Mouse (Mus musculus) heart, embryonic 13.5 days (tissue): ENCODE measurements at regions not wholly inside any gene's neighbourhood (a gene's known extent, or its start where the extent isn't known, plus 50 kb on each side); places are given as distances from the start of the nearest gene placed in this dataset.

ENCODE experiments used
- ATAC-seq: fragments of 200-750 bp; cut with Nextera tagmentation; 2 replicates; pipeline ENCODE4 v1.8.0; 2017; ENCODE audit warnings: moderate TSS enrichment; ENCODE audit not compliant: insufficient number of reproducible peaks, low FRiP score, low TSS enrichment; ENCODE audit errors: extremely low read depth
- H3K27ac ChIP-seq: fragments of 300-500 bp; sonication (generic); replicated peaks from 2 replicates; pipeline ENCODE4 v1.5.1; 2015; ENCODE audit warnings: moderate library complexity, mild to moderate bottlenecking, inconsistent platforms
- H3K27me3 ChIP-seq: fragments of 300-500 bp; sonication (generic); replicated peaks from 2 replicates; pipeline ENCODE4 v1.6.1; 2015; ENCODE audit warnings: mild to moderate bottlenecking, inconsistent platforms
- H3K36me3 ChIP-seq: fragments of 300-500 bp; sonication (generic); 2 replicates; pipeline ENCODE4 v1.6.1; 2015; ENCODE audit warnings: mild to moderate bottlenecking, inconsistent platforms
- H3K4me1 ChIP-seq: fragments of 300-500 bp; sonication (generic); 2 replicates; pipeline ENCODE4 v1.6.1; 2015; ENCODE audit warnings: inconsistent platforms
- H3K4me2 ChIP-seq: fragments of 300-500 bp; sonication (generic); 2 replicates; pipeline ENCODE4 v1.6.1; 2015; ENCODE audit warnings: inconsistent platforms, mild to moderate bottlenecking, moderate library complexity
- H3K4me3 ChIP-seq: fragments of 300-500 bp; sonication (generic); 2 replicates; pipeline ENCODE4 v1.5.1; 2015; ENCODE audit warnings: moderate library complexity, mild to moderate bottlenecking, inconsistent platforms
- H3K9ac ChIP-seq: fragments of 300-500 bp; sonication (generic); 2 replicates; pipeline ENCODE4 v1.6.1; 2015; ENCODE audit warnings: inconsistent platforms, mild to moderate bottlenecking, moderate library complexity
- H3K9me3 ChIP-seq: fragments of 300-500 bp; sonication (generic); 2 replicates; pipeline ENCODE4 v1.6.1; 2016; ENCODE audit warnings: inconsistent platforms
- WGBS: fragments of 180-500 bp; shearing (Covaris S2); methylation state at CpG from one replicate; pipeline ENCODE4 v1.1.7; 2015; ENCODE audit warnings: mixed read lengths; 5-methylcytosine and 5-hydroxymethylcytosine counted together

DNA sequence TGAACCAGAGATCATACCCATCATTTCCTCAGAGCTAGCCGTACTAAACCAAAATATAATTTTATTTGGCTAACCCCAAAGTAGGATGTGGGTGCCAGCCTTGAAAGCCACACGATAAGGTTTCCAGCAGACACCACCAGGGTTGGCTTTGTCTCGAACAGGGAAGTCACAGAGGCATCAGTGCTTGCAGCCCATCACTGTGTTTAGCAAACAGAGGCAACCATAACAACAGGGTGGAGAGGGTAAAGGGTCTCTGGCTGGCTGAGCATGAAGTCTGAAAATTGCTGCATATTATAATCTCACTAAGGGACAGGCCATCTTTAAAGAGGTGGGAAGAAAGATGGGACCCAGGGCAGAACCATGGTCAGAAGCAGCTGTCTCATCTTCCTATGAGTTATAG is 552.3 kb upstream of the Btbd3 start:
- Histone ChIP-seq H3K36me3 (no peaks in the 10 kb centered on the region), H3K9ac (no peak overlapping the region), H3K27me3 (no peaks in the 10 kb centered on the region), H3K4me3 (no peak overlapping the region), H3K4me2 (no peak overlapping the region), H3K27ac (no peak overlapping the region), H3K9me3 (no peaks in the 10 kb centered on the region), H3K4me1 (peaks cover 18% of the 10 kb centered on the region)
- WGBS, result 67% methylated on average over 3 of the region's 3 CpGs
- ATAC-seq, result no peak

DNA sequence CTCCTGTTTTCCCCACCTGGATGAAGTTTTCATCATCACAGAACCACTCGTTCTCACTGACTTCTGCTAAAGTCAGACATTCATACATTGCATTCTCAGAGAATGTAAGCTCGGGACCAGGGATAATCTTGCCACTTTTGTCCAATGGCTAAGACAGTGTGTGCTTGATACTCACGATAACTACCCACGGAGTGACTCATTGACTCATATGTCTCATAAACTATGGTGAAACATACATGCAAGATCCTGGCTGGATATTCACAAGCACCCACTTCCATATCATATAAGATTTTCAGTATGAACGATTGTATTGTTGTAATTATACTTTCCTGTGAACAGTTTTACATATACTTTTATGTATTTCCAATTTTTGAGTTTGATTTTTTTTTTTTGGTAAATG is 560.5 kb upstream of the Btbd3 start:
- no peaks in the 10 kb centered on the region for H3K27me3 ChIP-seq
- no peak overlapping the region for H3K9ac ChIP-seq
- H3K4me1 ChIP-seq, result 0 out of 2 replicates have a peak, but pooled peaks cover 1% of the 10 kb centered on the region
- no peak overlapping the region for H3K4me2 ChIP-seq
- no peak overlapping the region for H3K4me3 ChIP-seq
- H3K27ac ChIP-seq, result no peak overlapping the region
- H3K36me3 ChIP-seq, result no peaks in the 10 kb centered on the region
- H3K9me3 ChIP-seq, result no peaks in the 10 kb centered on the region
- WGBS, result 86% methylated on average over 5 of the region's 5 CpGs
- no peak for ATAC-seq

DNA sequence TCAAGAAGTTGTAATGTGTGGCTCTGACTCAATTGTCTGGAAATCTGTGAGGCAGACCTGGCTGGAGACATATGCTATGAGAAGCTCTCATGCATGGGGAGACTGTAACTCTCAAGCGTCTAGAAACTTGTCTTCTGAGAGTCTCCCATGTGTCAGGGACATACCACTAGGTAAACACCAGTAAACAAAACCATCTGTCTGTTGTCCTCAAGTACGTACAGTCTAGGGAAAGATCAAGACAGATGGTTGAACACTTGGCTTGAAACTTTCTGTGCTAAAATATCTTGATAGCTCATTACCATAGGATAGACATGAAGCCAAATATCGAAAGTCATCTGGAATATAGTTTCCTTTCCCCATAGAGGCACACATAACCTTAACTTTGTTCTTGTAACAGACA is 562.3 kb upstream of the Btbd3 start:
- Histone ChIP-seq H3K4me2 (no peak overlapping the region), H3K9me3 (no peaks in the 10 kb centered on the region), H3K4me1 (0 out of 2 replicates have a peak, but pooled peaks cover 4% of the 10 kb centered on the region), H3K4me3 (no peak overlapping the region), H3K9ac (no peak overlapping the region), H3K27ac (no peak overlapping the region), H3K36me3 (no peaks in the 10 kb centered on the region), H3K27me3 (no peaks in the 10 kb centered on the region)
- WGBS, result 80% methylated on average over 3 of the region's 3 CpGs
- ATAC-seq, result no peak

DNA sequence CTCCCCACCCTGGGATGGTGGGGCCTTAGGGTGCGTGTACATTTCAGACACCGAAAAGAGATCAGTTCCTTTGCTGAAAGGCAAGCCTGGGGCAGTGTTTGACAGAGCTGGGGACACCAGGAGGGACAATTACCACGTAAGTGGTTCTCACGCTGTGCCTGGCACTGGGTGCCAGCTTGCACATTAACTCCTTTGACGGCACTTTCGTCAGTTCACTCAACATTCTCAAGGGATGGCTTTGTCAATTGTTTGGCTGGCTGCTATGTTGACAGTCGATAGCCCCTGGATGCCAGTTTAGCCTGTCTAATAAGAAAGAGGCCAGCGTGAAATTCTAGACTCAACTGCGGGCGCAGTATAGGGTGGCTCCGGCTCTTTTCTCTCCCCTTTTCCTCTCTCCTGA is 569.2 kb upstream of the Btbd3 start:
- ATAC-seq, result no peak
- 0 out of 2 replicates have a peak overlapping the region, but pooled peaks have one; percentile 29 for H3K27ac ChIP-seq
- 64% methylated on average over 11 of the region's 11 CpGs for WGBS

DNA sequence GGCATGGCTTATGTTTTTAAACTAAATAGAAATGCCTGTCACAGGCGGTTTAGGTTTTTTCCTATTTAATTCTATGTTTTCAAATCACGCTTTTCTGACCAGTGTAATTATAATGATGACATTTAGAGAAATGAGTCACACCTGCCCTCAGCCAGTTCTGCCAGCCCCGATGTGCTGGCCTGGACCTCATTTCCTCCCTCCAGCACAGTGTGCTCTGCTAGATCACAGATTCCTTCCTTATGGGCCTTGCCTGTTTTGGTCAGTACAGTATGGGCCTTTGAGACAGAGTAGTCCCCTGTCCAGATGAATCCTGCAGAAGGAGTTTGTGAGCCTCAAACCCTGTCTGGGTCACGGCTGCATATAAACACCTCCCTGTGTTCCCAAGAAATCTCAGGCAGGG is 569.6 kb upstream of the Btbd3 start:
- ATAC-seq, result no peak
- 0 out of 2 replicates have a peak overlapping the region, but pooled peaks have one; percentile 2 for H3K9ac ChIP-seq
- peaks cover 17% of the 10 kb centered on the region for H3K4me1 ChIP-seq
- no peak overlapping the region for H3K4me3 ChIP-seq
- WGBS, result 43% methylated on average over 4 of the region's 4 CpGs
- H3K36me3 ChIP-seq, result no peaks in the 10 kb centered on the region
- H3K27me3 ChIP-seq, result no peaks in the 10 kb centered on the region
- H3K27ac ChIP-seq, result 0 out of 2 replicates have a peak overlapping the region, but pooled peaks have one; percentile 29
- H3K9me3 ChIP-seq, result peaks cover 12% of the 10 kb centered on the region
- H3K4me2 ChIP-seq, result no peak overlapping the region

More for the DNA sequence above, 569.2 kb upstream of the Btbd3 start:
- no peak overlapping the region for H3K4me2 ChIP-seq
- peaks cover 17% of the 10 kb centered on the region for H3K4me1 ChIP-seq
- H3K27me3 ChIP-seq, result no peaks in the 10 kb centered on the region
- H3K4me3 ChIP-seq, result no peak overlapping the region
- H3K36me3 ChIP-seq, result no peaks in the 10 kb centered on the region
- H3K9me3 ChIP-seq, result peaks cover 9% of the 10 kb centered on the region
- no peak overlapping the region for H3K9ac ChIP-seq

DNA sequence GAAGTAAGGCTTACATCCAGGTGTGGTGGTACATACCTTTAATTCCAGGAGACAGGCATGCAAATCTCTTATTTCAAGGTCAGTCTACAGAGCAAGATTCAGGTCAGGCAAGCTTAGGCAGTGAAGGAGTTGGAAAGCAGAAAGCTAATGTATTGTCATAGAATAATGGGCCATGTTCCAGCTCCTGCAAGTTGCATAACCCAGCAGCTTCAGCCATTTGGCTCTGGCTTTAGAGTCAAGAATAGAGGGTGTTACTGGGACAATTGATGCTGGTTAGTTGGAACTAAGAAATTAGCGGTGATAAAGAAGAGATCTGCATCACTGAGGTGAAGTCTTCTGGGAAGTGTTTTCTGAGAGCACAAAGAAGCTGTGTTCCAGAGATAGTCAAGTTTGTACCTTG is 565.3 kb upstream of the Jag1 start:
- 93% methylated on average over 1 of the region's 1 CpGs for whole genome bisulfite sequencing

DNA sequence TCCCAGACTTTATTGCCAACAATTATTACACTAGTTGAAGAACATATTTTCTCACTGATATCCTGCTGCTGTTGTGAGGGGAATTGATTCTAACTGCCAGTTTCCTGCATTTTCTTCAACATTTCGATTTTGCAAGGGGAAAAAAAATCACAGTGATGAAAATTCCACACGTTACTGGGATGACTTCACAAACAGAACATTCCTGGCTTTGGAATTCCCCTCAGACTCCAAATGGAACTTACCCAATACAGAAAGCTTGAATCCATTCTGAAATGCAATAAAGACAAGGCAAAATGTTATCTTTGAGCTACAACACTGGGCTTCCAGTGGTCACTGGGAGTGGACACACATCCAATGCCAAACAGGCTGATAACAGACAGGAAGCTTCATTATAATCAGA is 546.7 kb upstream of the Jag1 start:
- whole genome bisulfite sequencing, result 24% methylated on average over 2 of the region's 2 CpGs
- peak overlapping the region; percentile 34; the same call in 1 of the 2 replicates for H3K27ac ChIP-seq
- no peak for ATAC-seq
- peaks cover 51% of the 10 kb centered on the region for H3K4me1 ChIP-seq
- no peaks in the 10 kb centered on the region for H3K27me3 ChIP-seq
- no peak overlapping the region for H3K9ac ChIP-seq
- no peaks in the 10 kb centered on the region for H3K36me3 ChIP-seq
- H3K4me2 ChIP-seq, result no peak overlapping the region
- H3K9me3 ChIP-seq, result no peaks in the 10 kb centered on the region
- H3K4me3 ChIP-seq, result no peak overlapping the region

More for the DNA sequence above, 565.3 kb upstream of the Jag1 start:
- Histone ChIP-seq H3K4me2 (no peak overlapping the region), H3K27me3 (no peaks in the 10 kb centered on the region), H3K4me1 (peaks cover 5% of the 10 kb centered on the region), H3K36me3 (no peaks in the 10 kb centered on the region), H3K4me3 (no peak overlapping the region), H3K9me3 (peaks cover 12% of the 10 kb centered on the region), H3K27ac (no peak overlapping the region), H3K9ac (no peak overlapping the region)
- ATAC-seq, result no peak

DNA sequence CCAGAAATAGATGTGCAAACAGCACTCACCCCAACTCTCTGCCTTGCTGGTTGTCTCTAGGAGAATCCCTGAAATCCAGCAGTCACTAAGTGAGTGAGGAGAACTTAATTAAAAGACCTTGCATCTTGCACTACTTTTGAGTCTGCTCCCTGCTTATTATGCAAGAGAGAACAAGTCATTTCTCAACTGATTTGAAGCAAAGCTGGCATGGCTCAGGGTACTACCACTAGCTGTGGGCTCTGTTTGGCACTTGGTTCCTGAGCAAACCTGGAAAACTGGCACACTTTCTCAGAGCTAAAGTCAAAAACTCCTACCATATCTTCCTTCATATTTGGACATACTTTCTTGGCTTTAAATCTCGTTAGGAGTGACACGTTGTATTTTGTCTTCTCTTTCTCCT is 545.8 kb upstream of the Jag1 start:
- Histone ChIP-seq H3K4me3 (no peak overlapping the region), H3K27me3 (no peaks in the 10 kb centered on the region), H3K27ac (no peak overlapping the region), H3K4me2 (no peak overlapping the region), H3K9me3 (no peaks in the 10 kb centered on the region), H3K4me1 (peaks cover 51% of the 10 kb centered on the region), H3K9ac (no peak overlapping the region), H3K36me3 (no peaks in the 10 kb centered on the region)
- WGBS, result 68% methylated on average over 2 of the region's 2 CpGs
- ATAC-seq, result no peak

DNA sequence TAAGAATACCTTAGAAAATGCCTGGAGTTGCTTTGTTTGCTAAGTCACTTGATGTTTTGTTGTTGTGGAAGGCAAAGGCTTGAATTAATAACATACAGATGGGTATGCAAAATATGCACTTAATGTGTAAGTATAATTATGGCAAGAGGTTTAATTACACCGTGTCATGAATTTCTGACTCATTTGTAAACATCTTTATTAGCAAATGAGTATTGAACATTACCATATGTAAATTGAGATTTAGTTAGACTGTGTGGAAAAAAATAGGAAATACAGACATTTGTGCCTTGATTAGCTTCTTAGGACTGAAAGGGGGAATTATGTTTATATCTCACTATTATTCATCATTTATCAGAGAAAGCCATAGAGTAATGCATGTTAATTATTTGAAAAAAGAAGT is 544.0 kb upstream of the Jag1 start:
- Histone ChIP-seq H3K4me2 (no peak overlapping the region), H3K9me3 (no peaks in the 10 kb centered on the region), H3K4me1 (peaks cover 49% of the 10 kb centered on the region), H3K9ac (no peak overlapping the region), H3K36me3 (no peaks in the 10 kb centered on the region), H3K4me3 (no peak overlapping the region), H3K27me3 (no peaks in the 10 kb centered on the region), H3K27ac (peak overlapping the region; percentile 20; the same call in 1 of the 2 replicates)
- WGBS, result 78% methylated on average over 1 of the region's 1 CpGs
- no peak for ATAC-seq

DNA sequence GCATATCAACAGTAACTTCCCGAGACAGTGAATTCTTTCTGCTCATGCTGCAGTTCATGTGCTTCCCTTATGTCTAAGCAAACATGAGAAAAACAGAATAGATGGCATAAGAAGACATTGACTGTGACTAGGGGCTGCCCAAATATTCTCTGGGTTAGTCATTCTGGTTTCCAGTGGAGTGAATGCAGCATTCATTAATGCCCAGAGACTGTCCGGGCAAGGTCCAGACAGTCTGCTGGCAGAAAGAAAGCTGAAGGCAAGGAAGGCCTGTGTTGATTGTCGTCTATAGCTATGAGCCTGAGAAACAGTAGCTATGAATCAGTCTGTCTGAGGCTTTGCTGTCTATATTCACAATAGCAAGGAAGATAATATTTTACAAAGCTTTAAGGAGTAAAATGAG is 537.9 kb upstream of the Jag1 start:
- H3K36me3 ChIP-seq, result no peaks in the 10 kb centered on the region
- no peaks in the 10 kb centered on the region for H3K27me3 ChIP-seq
- H3K4me3 ChIP-seq, result no peak overlapping the region
- no peaks in the 10 kb centered on the region for H3K4me1 ChIP-seq
- no peak overlapping the region for H3K4me2 ChIP-seq
- no peak overlapping the region for H3K27ac ChIP-seq
- ATAC-seq, result no peak
- peaks cover 9% of the 10 kb centered on the region for H3K9me3 ChIP-seq
- 58% methylated on average over 3 of the region's 3 CpGs for WGBS
- no peak overlapping the region for H3K9ac ChIP-seq

DNA sequence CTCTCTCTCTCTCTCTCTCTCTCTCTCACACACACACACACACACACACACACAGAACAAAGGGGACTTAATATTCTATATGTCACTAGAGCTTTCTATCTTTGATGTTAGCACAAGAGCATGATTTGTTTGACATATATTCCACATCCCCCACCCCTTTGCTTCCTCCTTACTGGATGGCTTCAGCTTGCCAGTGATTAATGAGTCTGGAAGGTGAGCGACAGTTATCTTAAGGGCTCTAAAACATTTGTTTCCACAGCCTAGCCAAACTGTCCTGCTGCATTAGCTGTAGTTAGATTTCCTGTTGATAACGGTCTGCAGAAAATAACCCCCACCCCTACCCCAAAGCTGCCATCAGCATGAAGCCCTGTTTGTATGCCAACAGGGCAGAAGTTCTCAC is 527.7 kb upstream of the Jag1 start:
- no peak for ATAC-seq
- Histone ChIP-seq H3K27me3 (no peaks in the 10 kb centered on the region), H3K36me3 (no peaks in the 10 kb centered on the region), H3K9ac (no peak overlapping the region), H3K4me3 (no peak overlapping the region), H3K27ac (peak overlapping the region; percentile 2; the same call in 1 of the 2 replicates), H3K4me1 (peaks cover 17% of the 10 kb centered on the region), H3K9me3 (no peaks in the 10 kb centered on the region), H3K4me2 (no peak overlapping the region)
- WGBS, result 35% methylated on average over 2 of the region's 2 CpGs

DNA sequence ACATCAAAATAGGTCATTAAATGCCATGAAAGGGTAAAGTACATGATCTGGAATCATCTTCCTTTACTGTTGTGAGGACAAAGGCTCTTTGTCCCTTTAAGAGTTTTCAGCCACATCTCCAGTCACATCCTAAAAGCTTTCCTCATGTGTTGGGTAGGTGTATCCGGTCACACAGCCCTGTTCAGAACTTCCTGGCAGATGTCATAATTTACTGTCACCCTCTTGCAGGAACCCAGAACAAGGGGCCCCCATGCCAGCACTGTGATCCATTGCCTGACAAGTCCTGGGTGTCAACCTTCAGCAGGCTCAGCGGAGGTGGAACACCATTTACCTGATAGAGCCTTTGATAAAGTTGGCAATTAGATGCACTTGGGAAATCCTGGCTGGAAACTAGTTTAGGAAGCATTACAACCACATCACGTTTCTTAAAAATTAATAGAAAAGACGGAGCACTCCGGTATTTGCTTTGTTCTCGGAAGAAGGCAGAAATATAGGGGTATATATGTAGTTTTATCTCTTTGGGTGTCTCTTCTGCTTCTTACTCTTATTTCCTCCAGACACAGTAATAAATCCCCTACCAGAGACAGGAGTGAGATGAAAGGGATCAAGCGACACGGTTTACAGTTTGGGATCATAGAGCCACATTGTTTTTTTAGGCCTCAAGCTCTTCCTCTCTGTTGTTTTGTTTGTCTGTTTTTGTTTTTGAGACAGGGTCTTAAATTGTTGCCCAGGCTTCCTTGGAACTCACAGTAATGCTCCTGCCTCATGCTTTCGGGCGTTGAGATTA is 527.0 kb upstream of the Jag1 start:
- Histone ChIP-seq H3K9ac (no peak overlapping the region), H3K27me3 (no peaks in the 10 kb centered on the region), H3K4me3 (no peak overlapping the region), H3K27ac (peak overlapping the region; percentile 2; the same call in 1 of the 2 replicates), H3K4me1 (peaks cover 17% of the 10 kb centered on the region), H3K36me3 (no peaks in the 10 kb centered on the region), H3K9me3 (no peaks in the 10 kb centered on the region), H3K4me2 (no peak overlapping the region)
- ATAC-seq, result no peak
- WGBS, result 41% methylated on average over 10 of the region's 10 CpGs
